Mouse (Mus musculus): ENCODE data around the gene Ptbp3. TPM values are rescaled to one million over a fixed set of nuclear protein-coding genes. Genes with fewer than 3 reads are reported as not detected.

Gene Ptbp3
- 78.8 and 90.0 TPM in 2 replicates for total RNA-seq (2012; rRNA removed)
- polyA plus RNA-seq (2012; ENCODE audit: insufficient read depth in 1 of 2, insufficient read length in 2 of 2, low read depth in 1 of 2, low replicate concordance in 2 of 2, missing spikeins in 1 of 2): 100 to 1,000 TPM; 121 to 315 TPM

DNA sequence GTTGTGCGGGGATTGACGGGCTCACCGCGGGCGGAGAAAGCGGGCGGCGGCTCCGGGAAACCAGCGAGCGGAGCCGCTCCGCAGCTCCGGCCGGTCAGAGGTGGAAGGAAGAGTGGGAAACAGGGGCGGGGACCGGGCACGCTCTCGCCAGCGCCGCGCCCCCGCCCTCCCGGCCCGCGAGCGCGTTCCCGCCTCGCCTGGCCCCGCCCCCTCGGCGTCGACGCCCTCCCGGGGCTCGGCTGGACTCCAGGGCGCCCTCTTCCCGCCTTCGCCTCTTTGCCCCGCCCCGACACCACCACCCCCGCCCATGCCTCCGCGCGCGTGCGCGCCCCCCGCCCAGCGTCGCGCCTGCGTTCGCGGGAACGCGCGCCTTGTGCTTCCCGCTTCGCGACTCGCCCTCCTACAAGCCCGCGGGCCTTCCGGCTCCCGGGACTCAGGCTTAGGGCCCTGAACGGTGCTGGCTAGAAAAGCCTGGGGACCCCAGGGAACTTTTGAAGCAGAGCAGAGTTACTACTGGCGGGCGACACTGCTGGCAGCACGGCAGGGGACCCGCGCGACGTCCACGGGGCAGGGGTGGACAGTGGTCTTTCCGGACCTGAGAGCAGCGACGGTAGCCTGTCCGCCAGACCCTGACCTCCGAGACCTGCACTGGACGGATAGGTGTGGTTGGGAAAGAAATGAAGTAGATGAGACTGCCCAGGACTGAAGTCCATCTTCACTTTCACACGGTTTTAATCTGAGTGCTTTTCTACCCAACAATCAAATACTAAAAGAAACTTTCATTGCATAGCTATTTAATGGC, at the start of gene Ptbp3:
Gene Ptbp3 (minus strand): TSS at position 190 of the 802 bp plus-strand sequence.
- peak; percentile 95 for DNase-seq (ENCODE audit: low read depth, low spot score)
- Histone ChIP-seq H3K4me1 (ENCODE audit: control insufficient read depth in 1 of 2, insufficient read depth in 2 of 2, low read length in 2 of 2) (peaks cover 8 to 13% of the 10 kb centered on the region in 2 experiments; a peak in 3 of 4 replicates), H3K27ac (ENCODE audit: control insufficient read depth, low read depth, low read length) (peak within 1 kb of the TSS; percentile 93), H3K36me3 (ENCODE audit: control insufficient read depth in 1 of 2, insufficient read depth in 2 of 2, low read length in 2 of 2) (peaks cover 0 to 17% of the 10 kb centered on the region in 2 experiments; a peak in 2 of 4 replicates), H3K27me3 (ENCODE audit: control insufficient read depth in 1 of 2, insufficient read depth in 2 of 2, low read length in 2 of 2) (no peaks in the 10 kb centered on the region), H3K9me3 (replicated peaks; ENCODE audit: insufficient read depth, low read length) (no peaks in the 10 kb centered on the region), H3K79me2 (ENCODE audit: control insufficient read depth, insufficient read depth, low read length, poor library complexity) (peaks cover 41% of the 10 kb centered on the region), H3K9ac (ENCODE audit: control insufficient read depth, low read depth, low read length, poor library complexity, severe bottlenecking) (peak within 1 kb of the TSS; percentile 99), H3K4me3 (ENCODE audit: control insufficient read depth in 1 of 2, insufficient read depth in 1 of 2, low read depth in 2 of 2, low read length in 2 of 2) (peak within 1 kb of the TSS; percentile 90 to 98)
- TF ChIP-seq MAFK (IDR thresholded peaks at IDR 0.05; ENCODE audit: borderline replicate concordance, low read depth, low read length) (no peak), HCFC1 (IDR thresholded peaks at IDR 0.05; ENCODE audit: low read depth, low read length) (peak; percentile 46), MXI1 (IDR thresholded peaks at IDR 0.05; ENCODE audit: low read depth, low read length) (no peak), MYB (IDR thresholded peaks at IDR 0.05; ENCODE audit: low read depth, low read length) (no peak), POLR2A (IDR thresholded peaks at IDR 0.05; ENCODE audit: control insufficient read depth in 1 of 2, insufficient read depth in 1 of 2, low read depth in 1 of 2, low read length in 2 of 2, poor library complexity in 1 of 2) (peak; percentile 67 to 77), NELFE (IDR thresholded peaks at IDR 0.05; ENCODE audit: low read depth, low read length) (peak; percentile 76), ELF1 (IDR thresholded peaks at IDR 0.05; ENCODE audit: low read depth, low read length) (no peak), MEF2A (IDR thresholded peaks at IDR 0.05; ENCODE audit: extremely low read depth, insufficient replicate concordance, low read depth, low read length, poor library complexity, severe bottlenecking) (no peak), TCF12 (IDR thresholded peaks at IDR 0.05; ENCODE audit: low read depth, low read length) (no peak; the same call in 1 of the 2 replicates), POLR2AphosphoS2 (IDR thresholded peaks at IDR 0.05; ENCODE audit: low read length) (no peak; the same call in 1 of the 2 replicates), MYC (IDR thresholded peaks at IDR 0.05; ENCODE audit: low read depth, low read length) (no peak), USF2 (IDR thresholded peaks at IDR 0.05; ENCODE audit: borderline replicate concordance in 1 of 2, insufficient read depth in 1 of 2, low read depth in 1 of 2, low read length in 2 of 2) (no peak), SMC3 (IDR thresholded peaks at IDR 0.05; ENCODE audit: low read depth, low read length) (no peak), SIN3A (IDR thresholded peaks at IDR 0.05; ENCODE audit: low read length) (no peak), RAD21 (IDR thresholded peaks at IDR 0.05; ENCODE audit: low read depth, low read length) (no peak), E2F4 (IDR thresholded peaks at IDR 0.05; ENCODE audit: borderline replicate concordance, low read depth, low read length) (0 out of 2 replicates have a peak, but pooled peaks have one; percentile 34), TAL1 (IDR thresholded peaks at IDR 0.05; ENCODE audit: low read length) (no peak), ETS1 (IDR thresholded peaks at IDR 0.05; ENCODE audit: low read depth, low read length) (no peak), MAX (IDR thresholded peaks at IDR 0.05; ENCODE audit: low read length) (peak; percentile 79), ZMIZ1 (IDR thresholded peaks at IDR 0.05; ENCODE audit: low read depth, low read length) (peak; percentile 18; the same call in 1 of the 2 replicates), NRF1 (IDR thresholded peaks at IDR 0.05; ENCODE audit: insufficient read depth, low read depth, low read length, poor library complexity, severe bottlenecking) (peak; percentile 75), CHD2 (IDR thresholded peaks at IDR 0.05; ENCODE audit: low read length) (no peak), POLR2AphosphoS5 (IDR thresholded peaks at IDR 0.05; ENCODE audit: borderline replicate concordance, low read depth, low read length) (no peak)
